Mouse (Mus musculus) liver, adult 2 months (tissue): ENCODE data around the gene Trim14.

Source experiments
- CTCF ChIP-seq: fragments of 200-500 bp; IDR thresholded peaks from 2 replicates; pipeline ENCODE4 v1.5.1; 2011; ENCODE audit warnings: low read depth, low read length, control low read depth
- POLR2A ChIP-seq: fragments of 200-500 bp; IDR thresholded peaks from 2 replicates; pipeline ENCODE4 v1.6.1; 2011; ENCODE audit warnings: low read length, control low read depth; ENCODE audit not compliant: insufficient read depth; ENCODE audit errors: extremely low read depth

DNA sequence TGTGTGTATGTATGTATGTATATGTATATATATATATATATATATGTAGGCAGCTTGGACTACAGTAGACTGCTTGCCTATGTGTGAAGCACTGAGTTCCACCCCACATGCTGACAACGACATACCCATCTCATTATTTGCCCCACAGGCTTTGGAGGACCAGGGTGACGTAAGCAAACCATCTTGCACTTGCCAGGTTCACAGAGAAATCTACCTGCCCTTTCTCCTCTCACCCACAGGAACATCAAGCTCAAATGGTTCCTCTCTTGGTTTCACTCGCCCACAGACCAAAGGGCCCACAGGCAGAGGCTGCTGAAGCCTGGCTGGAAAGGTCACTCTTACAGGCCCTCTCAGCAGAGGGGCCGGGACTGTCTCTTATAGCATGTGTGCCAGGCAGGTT, 36.7 kb upstream of the Trim14 start:
- TF ChIP-seq CTCF (no peak), POLR2A (no peak)
